Mouse (Mus musculus): Measurements from ENCODE around the gene Mipol1.

DNA sequence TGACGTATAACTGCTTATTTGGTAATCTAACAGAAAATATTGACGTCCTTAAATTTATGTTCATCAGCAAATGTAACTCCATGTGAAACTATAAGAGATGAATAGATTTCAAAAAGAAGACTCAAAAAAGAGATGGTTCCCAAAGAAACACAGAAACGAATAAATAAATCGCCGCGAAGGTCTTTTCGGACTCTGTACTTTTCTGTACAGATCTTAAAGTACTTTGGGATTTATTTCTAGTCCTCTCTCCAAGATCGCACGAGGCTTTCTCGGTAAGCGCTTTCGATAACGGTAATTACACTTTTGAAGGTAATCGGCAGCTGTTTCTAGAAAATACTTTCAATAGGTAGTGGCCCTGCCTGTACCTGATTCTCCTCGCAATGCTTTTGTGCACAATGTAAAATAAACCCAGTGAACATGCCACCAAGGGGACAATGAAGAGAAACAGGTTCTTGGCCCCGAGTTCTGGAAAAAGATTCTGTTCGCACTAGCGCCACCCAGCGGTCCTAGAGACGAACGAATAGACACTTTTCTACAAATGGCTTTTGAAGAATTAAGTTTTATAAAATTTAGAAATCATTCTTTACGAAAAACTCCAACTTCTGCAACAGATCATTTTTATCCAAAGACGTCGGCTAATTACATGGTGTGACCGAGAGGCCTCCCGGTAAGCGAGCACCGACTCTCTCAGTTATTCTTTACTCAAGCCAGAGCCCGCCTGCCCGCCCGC is 314.6 kb downstream of the Mipol1 start:
- no peak for TF ChIP-seq GATA1 (IDR thresholded peaks at IDR 0.05; ENCODE audit: borderline replicate concordance, low read length)
- no peak for TF ChIP-seq FLI1 (IDR thresholded peaks at IDR 0.05; ENCODE audit: low read length)
